Mouse (Mus musculus) right cerebral cortex, postnatal 14 days (tissue): ENCODE results near the gene Aqr.

ENCODE experiments used
- DNase-seq: peaks from one replicate; pipeline ENCODE4 v3.0.0; 2022

The Aqr gene

GRCm38 (mm10) chr2:114135777-114136176, 51.0 kb downstream of the Aqr start:
- no peak for DNase-seq

GRCm38 (mm10) chr2:114133355-114133754, 53.5 kb downstream of the Aqr start:
- no peak for DNase-seq

GRCm38 (mm10) chr2:114130657-114131056, 56.2 kb downstream of the Aqr start:
- no peak for DNase-seq

GRCm38 (mm10) chr2:114123304-114123703, 63.5 kb downstream of the Aqr start:
- DNase-seq, result no peak

GRCm38 (mm10) chr2:114119451-114119850, 67.4 kb downstream of the Aqr start:
- no peak for DNase-seq

GRCm38 (mm10) chr2:114117665-114118064, 69.2 kb downstream of the Aqr start:
- no peak for DNase-seq

- no peak for DNase-seq
Measured at GRCm38 (mm10) chr2:114117235-114117634, 69.6 kb downstream of the Aqr start.

GRCm38 (mm10) chr2:114115563-114115962, 71.3 kb downstream of the Aqr start:
- DNase-seq, result no peak

- no peak for DNase-seq
Measured at GRCm38 (mm10) chr2:114107288-114108278, 79.2 kb downstream of the Aqr start.

- DNase-seq, result no peak
Measured at GRCm38 (mm10) chr2:114106383-114106782, 80.4 kb downstream of the Aqr start.

GRCm38 (mm10) chr2:114102471-114102870, 84.4 kb downstream of the Aqr start:
- DNase-seq, result no peak

GRCm38 (mm10) chr2:114100834-114101233, 86.0 kb downstream of the Aqr start:
- no peak for DNase-seq

GRCm38 (mm10) chr2:114099816-114100215, 87.0 kb downstream of the Aqr start:
- no peak for DNase-seq

- DNase-seq, result no peak
Measured at GRCm38 (mm10) chr2:114099109-114099508, 87.7 kb downstream of the Aqr start.

GRCm38 (mm10) chr2:114097627-114098026, 89.2 kb downstream of the Aqr start:
- no peak for DNase-seq

- DNase-seq, result no peak
Measured at GRCm38 (mm10) chr2:114096570-114096969, 90.3 kb downstream of the Aqr start.

- no peak for DNase-seq
Measured at GRCm38 (mm10) chr2:114095348-114095747, 91.5 kb downstream of the Aqr start.

- DNase-seq, result no peak
Measured at GRCm38 (mm10) chr2:114094696-114095095, 92.1 kb downstream of the Aqr start.

- no peak for DNase-seq
Measured at GRCm38 (mm10) chr2:114093577-114093976, 93.2 kb downstream of the Aqr start.

- no peak for DNase-seq
Measured at GRCm38 (mm10) chr2:114089862-114090261, 97.0 kb downstream of the Aqr start.

GRCm38 (mm10) chr2:114087271-114087670, 99.6 kb downstream of the Aqr start:
- DNase-seq, result no peak

- DNase-seq, result no peak
Measured at GRCm38 (mm10) chr2:114071876-114072275, 114.9 kb downstream of the Aqr start.

GRCm38 (mm10) chr2:114066226-114066625, 120.6 kb downstream of the Aqr start:
- no peak for DNase-seq

- no peak for DNase-seq
Measured at GRCm38 (mm10) chr2:114064004-114064403, 122.8 kb downstream of the Aqr start.
